Mouse (Mus musculus) heart, adult 2 months (tissue): Measurements from ENCODE around the gene Gm20425. TPM values are rescaled to one million over a fixed set of nuclear protein-coding genes. Genes with fewer than 3 reads are reported as not detected.

Experiments used
- DNase-seq, 2 experiments: peaks; one replicate each; pipeline ENCODE4 v3.0.0; 2021
- H3K27ac ChIP-seq: fragments of 200-600 bp; 2 replicates; pipeline ENCODE4 v1.8.1; 2022
- H3K27me3 ChIP-seq: fragments of 200-500 bp; 2 replicates; pipeline ENCODE4 v1.6.1; 2012; ENCODE audit warnings: mild to moderate bottlenecking, low read length, inconsistent platforms, mixed read lengths; ENCODE audit not compliant: control insufficient read depth, insufficient read depth
- H3K36me3 ChIP-seq: fragments of 200-500 bp; 2 replicates; pipeline ENCODE4 v1.6.1; 2012; ENCODE audit warnings: low read length, inconsistent platforms; ENCODE audit not compliant: control insufficient read depth, insufficient read depth
- H3K4me1 ChIP-seq: fragments of 200-500 bp; 2 replicates; pipeline ENCODE4 v1.6.1; 2011; ENCODE audit warnings: low read length; ENCODE audit not compliant: control insufficient read depth, insufficient read depth
- H3K4me3 ChIP-seq: fragments of 200-600 bp; 2 replicates; pipeline ENCODE4 v1.8.1; 2022
- H3K79me2 ChIP-seq: fragments of 200-500 bp; replicated peaks from 2 replicates; pipeline ENCODE4 v1.6.1; 2012; ENCODE audit warnings: mild to moderate bottlenecking, inconsistent platforms, low read length, moderate library complexity, mixed read lengths; ENCODE audit not compliant: control insufficient read depth, insufficient read depth
- H3K9ac ChIP-seq: fragments of 200-500 bp; 2 replicates; pipeline ENCODE4 v1.6.1; 2012; ENCODE audit warnings: low read depth, mild to moderate bottlenecking, control low read depth, inconsistent platforms, low read length, mixed read lengths
- CTCF ChIP-seq: fragments of 200-600 bp; IDR thresholded peaks from 2 replicates; pipeline ENCODE4 v1.8.1; 2022; ENCODE audit warnings: antibody characterized with exemption, mild to moderate bottlenecking, moderate library complexity
- EP300 ChIP-seq: fragments of 200-500 bp; IDR thresholded peaks from 2 replicates; pipeline ENCODE4 v1.6.1; 2011; ENCODE audit warnings: low read depth, low read length, control low read depth; ENCODE audit not compliant: insufficient read depth
- POLR2A ChIP-seq: fragments of 200-500 bp; IDR thresholded peaks from 2 replicates; pipeline ENCODE4 v1.6.1; 2011; ENCODE audit warnings: mild to moderate bottlenecking, low read depth, low read length, control low read depth; ENCODE audit not compliant: insufficient read depth
- WGBS: fragments of 180-500 bp; shearing (Covaris S2); methylation state at CpG from one replicate; pipeline ENCODE4 v1.1.7; 2018; 5-methylcytosine and 5-hydroxymethylcytosine counted together
- intact Hi-C: fragments of 180-260 bp; cut with DNase I; formaldehyde crosslinking; loops from one replicate; pipeline ENCODE4 v1.15.1; 2025
- polyA plus RNA-seq: library from polyadenylated mRNA; depleted of rRNA; stranded (reverse); fragments of >200 nt; gene quantifications from 2 replicates; pipeline ENCODE4 v1.2.3, GENCODE M21; 2012
- total RNA-seq, 2 experiments: library from RNA; stranded (reverse); gene quantifications; 2 replicates each; pipeline ENCODE4 v1.2.3; 2021

Gm20425 gene
- total and polyA plus RNA-seq, 3 experiments, result 5.5 to 7.0 TPM; not detected in 1

DNA sequence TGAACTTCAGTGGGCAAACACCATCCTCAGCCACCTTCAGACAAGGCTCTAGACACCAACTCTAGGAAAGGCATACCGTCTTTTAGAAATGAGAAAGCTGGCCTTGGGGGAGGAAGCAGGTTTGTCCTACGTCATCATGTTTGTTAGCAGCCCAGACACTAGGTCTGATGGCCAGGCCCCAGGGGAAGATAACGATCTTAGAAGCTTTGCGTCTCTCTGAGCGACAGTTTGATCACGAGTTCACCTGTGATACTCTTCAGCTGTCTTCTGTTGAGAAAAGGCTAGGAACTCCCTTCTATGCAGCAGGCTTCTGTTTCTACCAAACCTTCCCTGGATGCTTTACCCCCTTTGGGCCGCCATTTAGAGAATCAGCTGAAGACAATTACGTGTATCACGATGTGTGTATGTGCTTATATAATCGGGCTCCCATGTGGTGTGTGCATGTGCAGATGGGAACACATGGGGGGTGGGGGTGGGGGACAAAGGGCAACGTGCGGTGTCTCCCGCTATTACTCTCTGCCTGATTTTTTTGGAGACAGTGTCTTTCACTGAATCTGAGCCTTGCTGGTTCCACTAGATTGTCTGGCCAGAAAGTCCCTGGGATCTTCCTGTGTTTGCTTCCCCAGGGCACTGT is 1.6 kb downstream of the Gm20425 start:
- Histone ChIP-seq H3K27ac (no peak overlapping the region), H3K27me3 (no peaks in the 10 kb centered on the region), H3K4me3 (no peak overlapping the region), H3K9ac (no peak overlapping the region), H3K4me1 (0 out of 2 replicates have a peak, but pooled peaks cover 1% of the 10 kb centered on the region), H3K79me2 (no peaks in the 10 kb centered on the region), H3K36me3 (no peaks in the 10 kb centered on the region)
- no peak for DNase-seq
- 86% methylated on average over 13 of the region's 13 CpGs for WGBS
- TF ChIP-seq POLR2A, result no peak
- TF ChIP-seq EP300, result no peak
- no peak for TF ChIP-seq CTCF
- intact Hi-C loops, result loop anchor here (5.0 kb wide), 1 partner anchor 74 kb away; no protein-coding TSS in a partner anchor

DNA sequence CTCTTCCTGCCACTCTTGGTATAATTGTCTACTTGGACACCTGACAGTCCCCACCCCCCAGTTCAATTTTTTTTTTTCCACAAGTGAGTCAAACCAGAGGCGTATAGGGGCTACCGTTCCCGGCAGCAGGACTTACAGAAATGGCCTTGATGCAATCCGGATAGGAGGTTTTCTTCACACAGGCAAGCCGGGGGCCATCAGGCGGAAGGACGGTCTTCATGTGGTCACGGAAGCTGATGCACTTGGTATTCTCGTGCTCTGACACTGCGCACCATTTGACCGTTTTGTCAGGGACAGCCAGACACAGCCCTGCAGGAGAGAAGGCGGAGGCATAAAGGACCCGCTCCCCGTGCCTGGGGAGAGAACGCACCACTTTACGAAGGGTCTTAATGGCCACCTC is 2.3 kb downstream of the Gm20425 start:
- no peak for DNase-seq
- 0 out of 2 replicates have a peak, but pooled peaks cover 1% of the 10 kb centered on the region for H3K4me1 ChIP-seq
- no peak overlapping the region for H3K4me3 ChIP-seq
- no peaks in the 10 kb centered on the region for H3K36me3 ChIP-seq
- no peaks in the 10 kb centered on the region for H3K27me3 ChIP-seq
- 92% methylated on average over 16 of the region's 16 CpGs for WGBS
- H3K27ac ChIP-seq, result no peak overlapping the region
- H3K79me2 ChIP-seq, result no peaks in the 10 kb centered on the region
- no peak for TF ChIP-seq EP300
- no peak for TF ChIP-seq POLR2A
- no peak for TF ChIP-seq CTCF
- intact Hi-C loops, result loop anchor here (5.0 kb wide), 1 partner anchor 75 kb away; no protein-coding TSS in a partner anchor
- H3K9ac ChIP-seq, result no peak overlapping the region

DNA sequence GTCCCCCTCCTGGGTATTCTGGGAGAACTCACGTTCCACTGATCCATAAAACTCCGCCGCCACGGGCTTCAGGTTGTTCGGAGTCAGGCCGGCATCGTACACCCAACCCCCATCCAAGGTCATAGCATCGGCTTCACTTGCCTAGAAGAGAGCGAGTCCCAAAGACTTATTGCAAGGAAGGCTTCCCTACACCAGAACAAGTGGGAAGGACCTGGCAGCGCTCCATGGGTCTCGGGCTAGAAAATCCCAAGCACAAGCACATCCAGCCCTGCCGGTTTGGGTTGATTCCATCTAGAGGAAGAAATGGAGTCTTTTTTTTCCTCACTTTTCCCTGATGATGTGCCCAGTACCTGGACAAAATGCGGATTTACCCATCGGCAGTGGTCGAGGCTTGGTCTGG is 3.3 kb downstream of the Gm20425 start:
- no peaks in the 10 kb centered on the region for H3K79me2 ChIP-seq
- intact Hi-C loops, result loop anchor here (5.0 kb wide), 1 partner anchor 75 kb away; no protein-coding TSS in a partner anchor
- H3K4me1 ChIP-seq, result 0 out of 2 replicates have a peak, but pooled peaks cover 1% of the 10 kb centered on the region
- DNase-seq, result no peak
- H3K9ac ChIP-seq, result no peak overlapping the region
- H3K36me3 ChIP-seq, result no peaks in the 10 kb centered on the region
- H3K27me3 ChIP-seq, result no peaks in the 10 kb centered on the region
- TF ChIP-seq POLR2A (no peak), CTCF (no peak), EP300 (no peak)
- 89% methylated on average over 15 of the region's 15 CpGs for WGBS
- no peak overlapping the region for H3K4me3 ChIP-seq
- no peak overlapping the region for H3K27ac ChIP-seq

DNA sequence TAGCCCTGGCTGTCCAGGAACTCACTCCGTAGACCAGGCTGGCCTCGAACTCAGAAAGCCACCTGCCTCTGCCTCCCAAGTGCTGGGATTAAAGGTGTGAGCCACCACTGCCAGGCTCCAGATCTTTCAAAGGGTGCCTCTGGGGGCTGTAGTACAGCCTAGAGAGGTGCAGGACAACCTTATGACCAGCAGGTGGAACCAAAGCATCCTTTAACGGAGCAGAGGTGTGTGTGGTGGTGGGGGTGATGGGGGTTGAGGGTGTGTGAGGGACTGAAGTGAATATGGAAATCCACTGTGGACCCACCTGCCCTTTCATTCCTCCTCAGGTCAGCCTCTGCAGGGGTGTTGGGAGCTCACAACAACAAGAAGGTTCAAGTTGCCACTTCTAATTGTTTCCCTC is 4.6 kb downstream of the Gm20425 start:
- 68% methylated on average over 3 of the region's 3 CpGs for WGBS
- Histone ChIP-seq H3K36me3 (no peaks in the 10 kb centered on the region), H3K4me1 (no peaks in the 10 kb centered on the region), H3K79me2 (no peaks in the 10 kb centered on the region), H3K27ac (no peak overlapping the region), H3K4me3 (no peak overlapping the region), H3K27me3 (no peaks in the 10 kb centered on the region), H3K9ac (no peak overlapping the region)
- intact Hi-C loops, result loop anchor here (5.0 kb wide), 1 partner anchor 77 kb away; no protein-coding TSS in a partner anchor
- DNase-seq, result no peak
- TF ChIP-seq CTCF (peak; percentile 48), EP300 (no peak)

DNA sequence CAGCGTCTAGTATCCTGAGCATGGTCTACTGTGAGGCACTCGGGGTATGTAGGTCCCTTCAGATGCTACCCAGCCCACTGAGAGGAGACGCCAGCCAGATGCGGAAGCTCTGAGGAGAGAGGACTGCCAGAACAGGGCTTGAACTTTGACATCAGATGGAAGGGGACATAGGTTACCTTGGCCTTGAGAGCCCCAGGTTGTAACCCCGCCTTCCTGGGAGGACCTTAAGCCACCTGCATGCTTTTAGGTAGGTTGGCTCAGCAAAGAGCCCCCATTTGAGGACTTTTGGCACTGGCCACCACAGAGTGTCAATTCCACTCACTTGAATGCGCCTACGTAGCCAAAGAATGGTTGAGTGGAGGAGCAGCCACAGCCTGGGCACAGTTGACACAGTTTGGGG is 5.4 kb downstream of the Gm20425 start:
- TF ChIP-seq POLR2A, result no peak
- no peak for TF ChIP-seq EP300
- no peak for TF ChIP-seq CTCF
- Histone ChIP-seq H3K4me1 (no peaks in the 10 kb centered on the region), H3K4me3 (no peak overlapping the region), H3K79me2 (no peaks in the 10 kb centered on the region), H3K27ac (no peak overlapping the region), H3K36me3 (no peaks in the 10 kb centered on the region), H3K27me3 (no peaks in the 10 kb centered on the region), H3K9ac (no peak overlapping the region)
- WGBS, result 95% methylated on average over 7 of the region's 7 CpGs
- no peak for DNase-seq
- intact Hi-C loops, result loop anchor here (5.0 kb wide), 1 partner anchor 78 kb away; no protein-coding TSS in a partner anchor

DNA sequence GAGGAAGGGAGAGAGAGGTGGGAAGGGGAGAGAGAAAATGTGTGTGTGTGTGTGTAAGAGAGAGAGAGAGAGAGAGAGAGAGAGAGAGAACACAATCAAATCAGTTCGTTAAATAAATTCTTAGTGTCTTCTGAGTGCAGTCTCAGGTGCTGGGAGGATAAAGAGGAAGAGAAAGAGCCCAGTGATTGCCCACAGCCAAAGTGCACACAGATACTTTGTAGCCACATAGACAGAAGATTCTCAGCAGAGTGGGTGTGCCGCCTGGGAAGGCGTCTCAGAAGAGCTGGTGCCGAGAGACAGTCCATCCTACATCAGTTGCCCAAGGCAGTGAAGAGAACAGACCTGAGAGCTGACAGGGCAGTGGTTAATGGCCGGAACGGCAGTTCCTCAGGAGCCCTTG is 15.8 kb downstream of the Gm20425 start:
- intact Hi-C loops, result no loop called here
- Histone ChIP-seq H3K4me3 (no peak overlapping the region), H3K36me3 (no peaks in the 10 kb centered on the region), H3K27me3 (no peaks in the 10 kb centered on the region), H3K4me1 (no peaks in the 10 kb centered on the region), H3K9ac (no peak overlapping the region), H3K27ac (no peak overlapping the region), H3K79me2 (no peaks in the 10 kb centered on the region)
- TF ChIP-seq EP300, result no peak
- TF ChIP-seq POLR2A, result no peak
- TF ChIP-seq CTCF, result no peak
- 84% methylated on average over 6 of the region's 6 CpGs for WGBS
- no peak for DNase-seq
